Mouse (Mus musculus): ENCODE data around the gene Trak1. TPM values are rescaled to one million over a fixed set of nuclear protein-coding genes. Genes with fewer than 3 reads are reported as not detected.

The Trak1 gene
- polyA plus RNA-seq, 1 experiment from 2014 or later = 25.9 TPM

GRCm38 (mm10) chr9:121380310-121380920 lies 83.1 kb downstream of the Trak1 start:
- Histone ChIP-seq H3K4me3 (no peak overlapping the region), H3K27ac (no peak overlapping the region), H3K4me1 (peaks cover 9% of the 10 kb centered on the region), H3K9ac (no peak overlapping the region), H3K27me3 (no peaks in the 10 kb centered on the region), H3K4me2 (no peak overlapping the region), H3K36me3 (no peaks in the 10 kb centered on the region), H3K9me3 (no peaks in the 10 kb centered on the region)
- WGBS = 65% methylated on average over 11 of the region's 11 CpGs
- ATAC-seq (ENCODE audit: insufficient number of reproducible peaks, low FRiP score, low TSS enrichment, low read depth) = no peak

- no peak overlapping the region for H3K4me2 ChIP-seq
- no peaks in the 10 kb centered on the region for H3K36me3 ChIP-seq
- peaks cover 15% of the 10 kb centered on the region for H3K4me1 ChIP-seq
- no peak overlapping the region for H3K27ac ChIP-seq
- H3K4me3 ChIP-seq = no peak overlapping the region
- H3K27me3 ChIP-seq = no peaks in the 10 kb centered on the region
- H3K9me3 ChIP-seq = no peaks in the 10 kb centered on the region
- WGBS = 83% methylated on average over 17 of the region's 17 CpGs
- H3K9ac ChIP-seq = no peak overlapping the region
- ATAC-seq (ENCODE audit: insufficient number of reproducible peaks, low FRiP score, low TSS enrichment, low read depth) = no peak
These were observed 84.5 kb downstream of the Trak1 start for GRCm38 (mm10) chr9:121381678-121382297.

GRCm38 (mm10) chr9:121382568-121382967 lies 85.3 kb downstream of the Trak1 start:
- H3K4me1 ChIP-seq = peaks cover 16% of the 10 kb centered on the region
- H3K4me3 ChIP-seq = no peak overlapping the region
- ATAC-seq (ENCODE audit: insufficient number of reproducible peaks, low FRiP score, low TSS enrichment, low read depth) = no peak
- H3K9ac ChIP-seq = no peak overlapping the region
- H3K36me3 ChIP-seq = no peaks in the 10 kb centered on the region
- no peak overlapping the region for H3K4me2 ChIP-seq
- 84% methylated on average over 14 of the region's 14 CpGs for WGBS
- H3K9me3 ChIP-seq = no peaks in the 10 kb centered on the region
- no peak overlapping the region for H3K27ac ChIP-seq
- no peaks in the 10 kb centered on the region for H3K27me3 ChIP-seq

- peaks cover 22% of the 10 kb centered on the region for H3K4me1 ChIP-seq
- no peaks in the 10 kb centered on the region for H3K9me3 ChIP-seq
- H3K36me3 ChIP-seq = no peaks in the 10 kb centered on the region
- H3K4me3 ChIP-seq = no peak overlapping the region
- H3K9ac ChIP-seq = no peak overlapping the region
- H3K4me2 ChIP-seq = no peak overlapping the region
- H3K27ac ChIP-seq = no peak overlapping the region
- ATAC-seq (ENCODE audit: insufficient number of reproducible peaks, low FRiP score, low TSS enrichment, low read depth) = no peak
- no peaks in the 10 kb centered on the region for H3K27me3 ChIP-seq
- WGBS = 86% methylated on average over 9 of the region's 9 CpGs
These were observed 85.9 kb downstream of the Trak1 start for GRCm38 (mm10) chr9:121383180-121383586.

DNA sequence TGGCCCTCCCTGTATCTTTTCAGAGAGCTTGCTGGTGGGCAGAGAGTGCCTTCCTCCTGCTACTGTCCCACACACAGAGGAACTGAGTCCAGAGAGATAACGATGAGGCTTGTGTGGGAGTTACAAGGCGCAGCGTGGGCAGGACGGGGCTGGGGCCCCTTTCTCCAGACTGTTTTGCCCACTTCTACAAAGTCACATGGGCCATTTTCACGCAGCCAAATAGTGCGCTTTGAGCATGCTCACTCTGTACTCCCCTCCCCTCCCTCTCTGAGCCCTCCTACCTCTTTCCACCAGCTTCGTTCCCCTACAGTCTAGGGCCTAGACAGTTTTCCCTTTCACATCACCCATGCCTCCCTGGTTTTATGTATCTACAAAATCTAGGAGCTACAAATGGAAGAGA lies 87.3 kb downstream of the Trak1 start:
- H3K9me3 ChIP-seq = no peaks in the 10 kb centered on the region
- H3K9ac ChIP-seq = no peak overlapping the region
- no peak overlapping the region for H3K27ac ChIP-seq
- no peaks in the 10 kb centered on the region for H3K27me3 ChIP-seq
- no peak overlapping the region for H3K4me3 ChIP-seq
- H3K4me1 ChIP-seq = peaks cover 24% of the 10 kb centered on the region
- no peaks in the 10 kb centered on the region for H3K36me3 ChIP-seq
- 81% methylated on average over 7 of the region's 7 CpGs for WGBS
- ATAC-seq (ENCODE audit: insufficient number of reproducible peaks, low FRiP score, low TSS enrichment, low read depth) = no peak
- no peak overlapping the region for H3K4me2 ChIP-seq

GRCm38 (mm10) chr9:121385091-121385748 lies 87.9 kb downstream of the Trak1 start:
- H3K4me3 ChIP-seq = no peak overlapping the region
- no peak overlapping the region for H3K27ac ChIP-seq
- H3K27me3 ChIP-seq = no peaks in the 10 kb centered on the region
- H3K9ac ChIP-seq = 0 out of 2 replicates have a peak overlapping the region, but pooled peaks have one; percentile 10
- H3K36me3 ChIP-seq = no peaks in the 10 kb centered on the region
- H3K4me1 ChIP-seq = peaks cover 24% of the 10 kb centered on the region
- WGBS = 33% methylated on average over 16 of the region's 16 CpGs
- no peak overlapping the region for H3K4me2 ChIP-seq
- no peaks in the 10 kb centered on the region for H3K9me3 ChIP-seq
- no peak for ATAC-seq (ENCODE audit: insufficient number of reproducible peaks, low FRiP score, low TSS enrichment, low read depth)

DNA sequence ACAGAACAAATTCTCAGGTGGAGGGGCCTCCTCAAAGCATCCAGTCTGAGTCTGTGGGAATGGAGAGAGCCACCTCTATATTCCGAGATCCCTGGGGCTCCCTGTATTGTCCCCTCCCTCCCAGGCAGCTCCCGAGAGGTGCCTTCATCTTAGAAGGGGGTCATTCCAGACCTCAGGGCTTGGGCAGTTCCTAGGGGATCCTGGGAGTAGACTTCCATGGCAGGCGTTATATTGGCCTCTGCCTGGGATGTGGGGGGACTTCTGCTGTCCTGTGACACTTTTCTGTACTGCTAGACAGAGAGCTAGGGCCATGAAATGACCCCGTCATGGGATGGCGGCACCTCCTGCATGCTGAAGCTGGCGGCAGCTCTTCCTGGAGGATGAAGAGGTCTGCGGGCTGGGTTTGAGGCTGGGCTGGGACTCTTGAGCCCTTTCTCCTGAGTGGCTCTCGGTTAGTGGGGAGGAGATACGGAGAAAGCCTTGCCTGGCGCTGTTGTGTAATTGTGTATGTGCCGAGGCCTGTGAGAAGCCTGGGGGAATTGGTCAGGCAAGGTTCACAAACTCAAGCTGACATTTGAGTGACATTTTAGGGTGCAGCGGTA lies 88.5 kb downstream of the Trak1 start:
- Histone ChIP-seq H3K36me3 (no peaks in the 10 kb centered on the region), H3K9me3 (no peaks in the 10 kb centered on the region), H3K4me3 (no peak overlapping the region), H3K27ac (no peak overlapping the region), H3K4me2 (no peak overlapping the region), H3K9ac (0 out of 2 replicates have a peak overlapping the region, but pooled peaks have one; percentile 10), H3K27me3 (no peaks in the 10 kb centered on the region), H3K4me1 (peaks cover 22% of the 10 kb centered on the region)
- no peak for ATAC-seq (ENCODE audit: insufficient number of reproducible peaks, low FRiP score, low TSS enrichment, low read depth)
- WGBS = 81% methylated on average over 12 of the region's 12 CpGs

- WGBS = 78% methylated on average over 9 of the region's 9 CpGs
- no peak overlapping the region for H3K27ac ChIP-seq
These were observed 90.4 kb downstream of the Trak1 start for GRCm38 (mm10) chr9:121387539-121388272.

DNA sequence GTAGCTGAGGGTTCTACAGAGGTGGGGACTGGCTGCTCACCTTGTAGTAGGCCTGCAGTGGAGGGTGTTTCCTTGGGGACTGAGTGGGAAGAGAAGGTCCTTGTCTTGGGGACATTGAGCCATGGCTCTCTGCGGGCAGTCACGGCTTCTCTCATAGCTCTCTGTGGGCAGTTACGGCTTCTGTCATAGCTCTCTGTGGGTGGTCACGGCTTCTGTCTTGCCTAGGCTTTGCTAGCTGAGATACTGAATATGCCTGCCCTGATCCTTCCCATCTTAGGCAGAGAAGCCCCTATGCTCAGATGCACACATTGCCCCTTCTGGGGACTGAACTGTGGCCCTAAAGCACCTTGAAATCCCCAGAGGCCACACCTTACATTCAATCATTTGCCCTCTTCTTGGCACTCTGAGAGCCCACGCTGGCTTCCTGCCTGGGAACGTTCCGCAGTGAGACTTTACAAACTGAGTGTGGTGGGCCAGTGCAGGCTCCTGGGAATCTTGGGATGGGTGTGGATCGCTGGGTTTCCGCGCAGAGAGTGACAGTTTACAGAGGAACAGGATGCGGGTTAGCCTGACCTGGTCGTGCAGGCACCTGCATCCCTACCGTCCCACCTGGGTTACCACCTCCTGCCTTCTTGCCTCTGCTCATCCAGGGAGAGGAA lies 91.1 kb downstream of the Trak1 start:
- Histone ChIP-seq H3K4me3 (no peak overlapping the region), H3K4me2 (no peak overlapping the region), H3K9me3 (no peaks in the 10 kb centered on the region), H3K27ac (no peak overlapping the region), H3K9ac (no peak overlapping the region), H3K36me3 (peaks cover 14% of the 10 kb centered on the region; the same call in 1 of the 2 replicates), H3K4me1 (peaks cover 22% of the 10 kb centered on the region), H3K27me3 (no peaks in the 10 kb centered on the region)
- 63% methylated on average over 13 of the region's 13 CpGs for WGBS
- no peak for ATAC-seq (ENCODE audit: insufficient number of reproducible peaks, low FRiP score, low TSS enrichment, low read depth)

More at GRCm38 (mm10) chr9:121387539-121388272, 90.4 kb downstream of the Trak1 start:
- peaks cover 22% of the 10 kb centered on the region for H3K4me1 ChIP-seq
- H3K9ac ChIP-seq = no peak overlapping the region
- H3K4me2 ChIP-seq = no peak overlapping the region
- no peak overlapping the region for H3K4me3 ChIP-seq
- H3K36me3 ChIP-seq = peaks cover 9% of the 10 kb centered on the region; the same call in 1 of the 2 replicates
- no peaks in the 10 kb centered on the region for H3K27me3 ChIP-seq
- H3K9me3 ChIP-seq = no peaks in the 10 kb centered on the region
- ATAC-seq (ENCODE audit: insufficient number of reproducible peaks, low FRiP score, low TSS enrichment, low read depth) = no peak

- H3K27me3 ChIP-seq = no peaks in the 10 kb centered on the region
- no peak overlapping the region for H3K9ac ChIP-seq
- no peak overlapping the region for H3K27ac ChIP-seq
- peaks cover 22% of the 10 kb centered on the region for H3K4me1 ChIP-seq
- no peak overlapping the region for H3K4me3 ChIP-seq
- 79% methylated on average over 10 of the region's 10 CpGs for WGBS
- H3K36me3 ChIP-seq = peaks cover 21% of the 10 kb centered on the region; the same call in 1 of the 2 replicates
- ATAC-seq (ENCODE audit: insufficient number of reproducible peaks, low FRiP score, low TSS enrichment, low read depth) = no peak
- no peaks in the 10 kb centered on the region for H3K9me3 ChIP-seq
- no peak overlapping the region for H3K4me2 ChIP-seq
These were observed 92.0 kb downstream of the Trak1 start for GRCm38 (mm10) chr9:121389258-121389657.

DNA sequence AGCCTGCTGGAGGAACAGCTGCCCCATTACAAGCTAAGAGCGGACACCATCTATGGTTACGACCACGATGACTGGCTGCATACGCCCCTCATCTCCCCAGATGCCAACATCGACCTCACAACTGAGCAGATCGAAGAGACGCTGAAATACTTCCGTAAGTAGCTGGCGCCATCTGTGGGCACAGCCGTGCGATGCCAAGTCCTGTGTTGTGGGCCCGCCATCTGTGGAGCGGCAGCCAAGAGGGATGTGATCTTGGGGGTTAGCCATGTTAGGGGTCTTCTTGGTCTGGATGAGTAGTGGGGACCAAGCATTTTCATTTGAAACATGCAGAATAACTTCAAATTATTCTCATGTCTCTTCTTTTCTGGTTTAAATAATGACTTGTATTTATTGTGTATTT lies 94.6 kb downstream of the Trak1 start:
- H3K9ac ChIP-seq = no peak overlapping the region
- no peaks in the 10 kb centered on the region for H3K9me3 ChIP-seq
- 90% methylated on average over 13 of the region's 13 CpGs for WGBS
- H3K4me1 ChIP-seq = peaks cover 13% of the 10 kb centered on the region
- no peaks in the 10 kb centered on the region for H3K27me3 ChIP-seq
- no peak overlapping the region for H3K4me2 ChIP-seq
- H3K36me3 ChIP-seq = peaks cover 22% of the 10 kb centered on the region; the same call in 1 of the 2 replicates
- no peak for ATAC-seq (ENCODE audit: insufficient number of reproducible peaks, low FRiP score, low TSS enrichment, low read depth)
- H3K27ac ChIP-seq = no peak overlapping the region
- H3K4me3 ChIP-seq = no peak overlapping the region

All from limb, embryonic 15.5 days (tissue).